Mouse (Mus musculus): Measurements from ENCODE around the gene Gm17428. TPM values are rescaled to one million over a fixed set of nuclear protein-coding genes. Genes with fewer than 3 reads are reported as not detected.

The Gm17428 gene
- total RNA-seq, 2 experiments from 2014 or later, result not detected

- intact Hi-C loops (cut with DNase I; ENCODE audit: low total_unique reads), result no loop called here
- DNase-seq, result no peak
Measured at GRCm38 (mm10) chr14:55002687-55003120, 26.0 kb downstream of the Gm17428 start.

DNA sequence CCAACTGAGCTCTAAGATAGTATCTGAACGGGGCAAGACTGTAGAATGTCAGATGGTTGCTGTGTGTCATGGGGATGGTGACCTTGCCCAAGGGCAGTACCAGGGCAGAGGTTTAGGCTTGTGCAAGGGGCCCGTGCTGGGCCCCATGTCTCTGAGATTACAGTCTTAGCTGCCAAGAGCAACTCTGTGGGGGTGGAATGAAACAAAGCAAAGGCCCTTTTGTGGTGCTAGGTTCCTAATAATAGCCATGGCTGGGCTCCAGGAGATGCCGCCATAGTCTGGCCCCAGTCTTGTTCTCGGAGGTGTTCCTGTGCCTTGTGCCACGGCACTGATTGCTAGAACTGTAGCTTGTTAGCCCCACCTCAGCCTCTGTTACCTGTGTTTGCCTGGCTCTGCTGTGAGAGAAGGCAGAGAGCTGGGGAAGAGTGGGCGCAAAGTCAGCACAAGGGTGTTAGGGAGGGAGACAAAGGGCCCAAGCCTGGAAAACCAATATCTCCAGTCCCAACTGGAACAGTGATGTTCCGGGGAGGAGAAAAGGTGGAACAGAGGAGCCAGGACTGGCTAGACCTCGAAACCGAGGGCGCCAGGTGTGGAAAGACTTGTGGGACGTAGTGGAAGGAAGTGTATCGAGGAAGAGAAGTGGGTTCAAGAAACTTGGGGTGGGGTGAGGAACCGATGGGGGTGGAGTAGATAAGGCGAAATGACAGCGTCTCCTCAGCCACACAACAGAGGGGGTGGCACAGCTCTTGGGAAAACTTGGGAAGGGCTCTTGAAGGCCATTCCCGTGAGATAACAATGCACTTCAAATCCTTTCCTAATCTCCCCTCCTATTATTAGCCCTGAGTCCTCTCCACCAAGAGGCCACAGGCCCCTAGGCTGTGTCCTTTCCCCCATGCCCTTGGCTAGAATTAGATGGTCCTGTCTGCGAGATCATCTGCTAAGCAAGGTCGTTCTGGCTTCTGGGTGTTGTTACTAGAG is 27.4 kb downstream of the Gm17428 start:
- peak; percentile 20 for DNase-seq
- intact Hi-C loops (cut with DNase I; ENCODE audit: low total_unique reads), result no loop called here

DNA sequence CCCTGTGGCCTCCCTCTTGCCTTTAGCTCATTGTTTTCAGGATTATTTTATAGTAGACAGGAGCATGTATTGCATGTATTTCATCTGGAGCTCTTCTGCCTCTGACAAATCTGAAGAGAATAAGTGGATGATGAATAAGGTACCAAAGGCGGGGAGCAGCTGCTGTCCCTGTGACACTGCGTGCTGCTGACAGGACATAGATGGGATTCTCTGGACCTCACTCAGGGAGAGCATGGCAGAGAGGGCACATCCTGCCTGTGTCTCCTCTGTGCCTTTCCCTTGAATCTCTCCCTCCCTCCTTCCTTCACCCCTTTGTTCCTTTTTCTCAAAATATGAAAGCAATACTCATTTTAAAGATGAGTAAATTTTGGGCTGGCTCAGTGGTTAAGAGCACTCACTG is 28.8 kb downstream of the Gm17428 start:
- no peak for DNase-seq
- intact Hi-C loops (cut with DNase I; ENCODE audit: low total_unique reads), result loop anchor here (5.0 kb wide), 1 partner anchor 58 kb away; no protein-coding TSS in a partner anchor

DNA sequence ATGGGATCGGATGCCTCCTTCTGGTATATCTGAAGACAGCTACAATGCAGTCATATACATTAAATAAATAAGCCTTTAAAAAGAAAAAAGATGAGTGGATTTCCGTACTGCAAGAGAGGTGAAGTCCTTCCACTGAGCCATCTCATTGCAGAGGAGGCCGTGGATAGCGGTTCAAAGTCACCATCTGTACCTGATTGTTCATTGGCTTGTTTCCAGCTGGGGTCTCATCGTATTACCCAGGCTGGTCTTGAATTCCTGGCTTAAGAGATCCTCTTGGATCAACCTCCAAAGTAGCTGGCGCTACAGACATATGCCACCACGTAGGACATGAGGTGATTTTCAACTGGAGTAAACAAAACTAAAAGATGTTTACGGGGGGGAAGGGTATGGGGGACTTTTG is 29.2 kb downstream of the Gm17428 start:
- intact Hi-C loops (cut with DNase I; ENCODE audit: low total_unique reads), result loop anchor here (5.0 kb wide), 1 partner anchor 59 kb away; no protein-coding TSS in a partner anchor
- no peak for DNase-seq

DNA sequence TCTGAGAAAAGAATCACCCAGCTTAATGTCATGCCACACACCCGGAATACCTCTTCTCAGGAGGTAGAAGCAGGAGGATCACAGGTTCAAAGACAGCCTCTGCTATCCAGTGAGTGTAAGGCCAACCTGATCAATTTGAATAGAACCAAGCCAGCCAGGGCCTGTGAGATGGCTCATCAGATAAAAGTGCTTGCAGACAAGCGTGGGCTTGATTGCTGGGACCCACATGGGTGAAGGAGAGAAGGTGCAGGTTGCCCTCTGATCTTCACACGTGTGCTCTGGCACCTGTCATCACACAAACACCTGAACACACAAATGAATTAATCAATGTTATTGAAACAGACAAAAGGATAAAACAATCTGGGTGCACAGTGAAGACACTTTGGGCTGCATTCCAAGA is 29.8 kb downstream of the Gm17428 start:
- DNase-seq, result no peak
- intact Hi-C loops (cut with DNase I; ENCODE audit: low total_unique reads), result loop anchor here (5.0 kb wide), 1 partner anchor 59 kb away; no protein-coding TSS in a partner anchor

- DNase-seq, result no peak
- intact Hi-C loops (cut with DNase I; ENCODE audit: low total_unique reads), result loop anchor here (5.0 kb wide), 1 partner anchor 60 kb away; no protein-coding TSS in a partner anchor
Measured at GRCm38 (mm10) chr14:55007120-55007908, 30.6 kb downstream of the Gm17428 start.

DNA sequence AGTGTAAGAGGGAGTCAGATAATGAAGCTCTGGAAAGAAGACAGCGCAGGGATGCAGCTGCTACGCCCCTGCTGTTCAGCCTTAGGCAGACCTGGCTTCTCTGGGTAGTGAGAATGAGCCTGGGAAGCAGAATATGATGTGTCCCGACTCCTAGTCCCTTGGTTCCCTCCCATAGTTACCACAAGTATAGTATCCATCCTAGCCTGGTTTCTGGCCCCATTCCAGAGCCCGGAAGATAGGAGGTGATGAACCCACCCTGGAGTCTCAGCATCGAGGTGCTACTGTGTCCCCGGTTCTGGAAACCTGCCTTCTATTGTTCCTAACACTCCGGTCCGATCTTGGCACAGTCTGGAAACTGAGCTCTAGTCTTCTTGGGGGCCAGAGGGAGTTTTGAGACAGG is 31.7 kb downstream of the Gm17428 start:
- DNase-seq, result no peak
- intact Hi-C loops (cut with DNase I; ENCODE audit: low total_unique reads), result loop anchor here (5.0 kb wide), 1 partner anchor 61 kb away; no protein-coding TSS in a partner anchor

GRCm38 (mm10) chr14:55011116-55011515 is 34.4 kb downstream of the Gm17428 start:
- intact Hi-C loops (cut with DNase I; ENCODE audit: low total_unique reads), result loop anchor here (5.0 kb wide), 1 partner anchor 109 kb away; no protein-coding TSS in a partner anchor
- no peak for DNase-seq

DNA sequence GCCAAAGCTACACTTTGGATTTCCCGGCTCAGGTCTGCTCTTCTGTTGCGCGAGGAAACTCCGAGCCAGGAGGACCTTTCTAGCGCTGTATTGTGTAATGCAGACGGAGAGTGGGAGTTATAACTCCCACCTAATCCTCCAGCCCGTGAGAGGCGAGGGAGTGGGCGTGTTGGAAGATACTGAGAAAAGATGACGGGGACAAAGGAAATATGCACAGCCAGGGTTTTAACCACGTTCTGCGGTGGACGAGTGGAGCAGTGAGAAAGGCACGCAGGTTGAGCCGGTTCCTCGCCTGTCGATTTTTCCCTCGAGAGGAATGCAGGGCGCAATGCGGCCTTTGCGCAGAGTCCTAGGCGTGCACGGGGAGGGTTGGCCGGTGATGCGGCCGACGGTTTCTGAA is 37.9 kb downstream of the Gm17428 start:
- intact Hi-C loops (cut with DNase I; ENCODE audit: low total_unique reads), result loop anchor here (5.0 kb wide), 1 partner anchor 112 kb away; no protein-coding TSS in a partner anchor
- no peak for DNase-seq

GRCm38 (mm10) chr14:55014991-55015766 is 38.4 kb downstream of the Gm17428 start, which contains the start of gene Ngdn:
Gene Ngdn, plus strand, starts transcription at chr14:55015454.
- peak; percentile 94 for DNase-seq
- intact Hi-C loops (cut with DNase I; ENCODE audit: low total_unique reads), result loop anchor here (5.0 kb wide), 1 partner anchor 113 kb away; no protein-coding TSS in a partner anchor

- intact Hi-C loops (cut with DNase I; ENCODE audit: low total_unique reads), result no loop called here
- no peak for DNase-seq
Measured at GRCm38 (mm10) chr14:55015767-55016111, 39.0 kb downstream of the Gm17428 start.

DNA sequence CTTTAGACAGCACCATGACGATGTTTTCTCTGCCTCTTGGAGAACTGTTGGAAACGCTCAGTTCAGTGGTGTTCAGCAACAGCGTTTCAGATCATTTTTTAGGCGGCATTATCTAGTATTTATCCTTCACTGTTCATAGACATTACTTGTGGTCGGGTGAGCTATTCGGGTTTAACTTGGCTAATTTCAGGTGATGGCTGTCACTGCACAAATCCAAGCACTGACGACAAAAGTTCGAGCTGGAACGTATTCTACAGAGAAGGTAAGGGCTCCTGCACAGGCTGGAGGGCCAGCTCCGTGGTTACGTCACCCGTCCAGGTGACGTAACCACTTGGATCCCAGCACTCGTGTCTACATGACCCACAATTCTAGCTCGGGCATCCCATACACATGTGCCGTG is 40.1 kb downstream of the Gm17428 start:
- intact Hi-C loops (cut with DNase I; ENCODE audit: low total_unique reads), result no loop called here
- no peak for DNase-seq

GRCm38 (mm10) chr14:55020394-55020793 is 43.7 kb downstream of the Gm17428 start:
- no peak for DNase-seq

DNA sequence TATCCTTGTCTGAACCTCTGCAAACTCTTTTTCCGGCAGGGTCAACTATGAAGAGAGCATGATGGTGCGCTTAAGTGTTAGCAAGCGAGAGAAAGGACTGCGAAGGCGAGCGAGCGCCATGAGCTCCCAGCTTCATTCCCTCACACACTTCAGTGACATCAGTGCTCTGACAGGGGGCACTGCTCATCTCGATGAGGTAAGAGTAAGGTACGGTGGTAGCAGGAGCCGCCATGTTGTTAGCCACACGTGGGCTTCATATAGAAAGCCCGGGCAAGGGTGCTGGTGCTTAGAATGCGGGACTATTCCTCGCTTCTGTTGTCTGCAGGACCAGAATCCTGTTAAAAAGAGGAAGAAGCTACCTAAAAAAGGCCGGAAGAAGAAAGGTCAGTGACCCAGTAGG is 46.3 kb downstream of the Gm17428 start:
- DNase-seq, result no peak
- intact Hi-C loops (cut with DNase I; ENCODE audit: low total_unique reads), result no loop called here

More at GRCm38 (mm10) chr14:55020394-55020793, 43.7 kb downstream of the Gm17428 start:
- intact Hi-C loops (cut with DNase I; ENCODE audit: low total_unique reads), result no loop called here

- intact Hi-C loops (cut with DNase I; ENCODE audit: low total_unique reads), result no loop called here
- peak; percentile 52 for DNase-seq
Measured at GRCm38 (mm10) chr14:55024236-55024635, 47.5 kb downstream of the Gm17428 start.

- no peak for DNase-seq
- intact Hi-C loops (cut with DNase I; ENCODE audit: low total_unique reads), result loop anchor here (5.0 kb wide), 1 partner anchor 77 kb away; no protein-coding TSS in a partner anchor
Measured at GRCm38 (mm10) chr14:55025527-55025926, 48.8 kb downstream of the Gm17428 start.

Measured in gastrocnemius, postnatal 14 days (tissue).